Mouse (Mus musculus): ENCODE measurements at regions not wholly inside any gene's neighbourhood (a gene's known extent, or its start where the extent isn't known, plus 50 kb on each side); places are given as distances from the start of the nearest gene placed in this dataset.

DNA sequence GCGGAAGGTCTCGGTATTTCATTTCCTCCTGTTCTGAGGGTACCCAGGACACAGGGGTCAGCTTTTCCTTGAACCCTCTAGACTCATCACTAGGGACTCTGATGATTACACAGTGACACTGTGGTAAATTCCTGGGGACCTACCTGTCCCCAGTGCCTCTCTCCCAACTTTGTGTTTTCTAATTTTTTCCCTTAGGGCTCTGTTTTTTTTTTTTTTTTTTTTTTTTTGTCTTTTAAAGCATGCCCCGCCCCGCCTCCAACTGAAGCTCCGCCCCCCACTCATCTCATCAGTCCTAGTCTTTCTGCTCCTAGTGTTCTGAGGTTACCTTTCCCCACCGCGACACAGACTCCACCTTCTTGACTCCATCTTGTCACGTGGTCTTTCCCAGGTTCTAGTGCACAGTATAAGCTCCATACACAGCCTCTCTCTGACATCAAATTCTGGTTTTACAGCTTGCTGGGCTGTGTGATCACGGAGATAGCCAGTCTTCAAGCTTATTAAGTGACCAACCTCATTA, 109.8 kb upstream of the Rpl34 start:
- Histone ChIP-seq H3K27ac (ENCODE audit: low read length) (no peak overlapping the region), H3K27me3 (ENCODE audit: control insufficient read depth, insufficient read depth, low read depth, low read length) (no peaks in the 10 kb centered on the region), H3K36me3 (ENCODE audit: control insufficient read depth, insufficient read depth) (no peaks in the 10 kb centered on the region), H3K9me3 (replicated peaks; ENCODE audit: control insufficient read depth, low read length) (no peaks in the 10 kb centered on the region), H3K9ac (ENCODE audit: low read depth, low read length) (no peak overlapping the region), H3K4me2 (ENCODE audit: low read depth, low read length) (no peak overlapping the region), H3K4me3 (ENCODE audit: low read depth, low read length) (no peak overlapping the region), H3K4me1 (ENCODE audit: control insufficient read depth, low read depth, low read length) (no peaks in the 10 kb centered on the region)
- ATAC-seq (ENCODE audit: low read depth): no peak
- 69% methylated on average over 9 of the region's 9 CpGs for WGBS (ENCODE audit: insufficient replicate concordance)

DNA sequence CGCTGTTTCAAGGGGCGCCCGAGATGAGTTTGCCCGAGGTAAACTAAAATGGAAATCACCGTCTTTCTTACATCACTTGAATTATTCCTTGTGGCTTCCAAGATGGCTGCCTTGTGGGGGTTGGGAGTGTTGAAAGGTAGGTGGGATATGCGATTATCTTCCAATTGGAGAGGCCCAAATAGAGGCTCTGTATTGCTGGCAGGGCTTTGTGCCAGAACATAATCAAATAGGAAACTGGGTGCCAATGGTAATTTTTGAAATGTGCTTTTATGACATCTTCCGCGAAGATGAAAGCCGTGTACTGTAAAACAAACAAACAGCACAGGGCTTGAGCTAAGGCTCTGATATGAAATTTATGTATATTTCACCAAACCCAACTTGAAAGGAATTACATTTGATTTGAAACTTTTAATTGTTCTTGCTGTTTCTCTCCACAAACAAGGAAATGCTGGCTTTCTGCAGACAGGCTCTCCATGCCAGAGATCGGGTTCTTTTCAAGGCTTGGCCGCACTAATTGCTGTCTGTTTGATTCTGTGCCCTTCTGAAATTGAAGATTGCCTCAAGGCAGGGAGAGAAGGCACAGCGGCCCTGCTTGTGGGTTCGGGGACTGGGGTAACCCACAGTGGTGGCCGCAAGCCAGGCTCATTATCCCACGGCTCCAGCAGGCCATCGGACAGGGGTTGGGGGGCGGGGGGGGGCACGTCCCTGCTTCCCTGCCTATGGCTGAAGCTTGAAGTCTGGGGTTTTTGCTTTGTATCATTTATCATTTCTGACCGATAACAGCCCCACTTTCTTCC, 108.6 kb upstream of the Rpl34 start:
- H3K27ac ChIP-seq (ENCODE audit: low read length): no peak overlapping the region
- no peak for ATAC-seq (ENCODE audit: low read depth)
- H3K9me3 ChIP-seq (replicated peaks; ENCODE audit: control insufficient read depth, low read length): no peaks in the 10 kb centered on the region
- no peak overlapping the region for H3K4me2 ChIP-seq (ENCODE audit: low read depth, low read length)
- 76% methylated on average over 19 of the region's 19 CpGs for WGBS (ENCODE audit: insufficient replicate concordance)
- no peak overlapping the region for H3K4me3 ChIP-seq (ENCODE audit: low read depth, low read length)
- no peaks in the 10 kb centered on the region for H3K27me3 ChIP-seq (ENCODE audit: control insufficient read depth, insufficient read depth, low read depth, low read length)
- no peak overlapping the region for H3K9ac ChIP-seq (ENCODE audit: low read depth, low read length)
- H3K36me3 ChIP-seq (ENCODE audit: control insufficient read depth, insufficient read depth): no peaks in the 10 kb centered on the region
- no peaks in the 10 kb centered on the region for H3K4me1 ChIP-seq (ENCODE audit: control insufficient read depth, low read depth, low read length)

- Histone ChIP-seq H3K27me3 (ENCODE audit: control insufficient read depth, insufficient read depth, low read depth, low read length) (no peaks in the 10 kb centered on the region), H3K9ac (ENCODE audit: low read depth, low read length) (no peak overlapping the region), H3K36me3 (ENCODE audit: control insufficient read depth, insufficient read depth) (no peaks in the 10 kb centered on the region), H3K4me2 (ENCODE audit: low read depth, low read length) (no peak overlapping the region), H3K4me1 (ENCODE audit: control insufficient read depth, low read depth, low read length) (no peaks in the 10 kb centered on the region), H3K27ac (ENCODE audit: low read length) (no peak overlapping the region), H3K9me3 (replicated peaks; ENCODE audit: control insufficient read depth, low read length) (no peaks in the 10 kb centered on the region), H3K4me3 (ENCODE audit: low read depth, low read length) (no peak overlapping the region)
- WGBS (ENCODE audit: insufficient replicate concordance): 65% methylated on average over 5 of the region's 5 CpGs
- no peak for ATAC-seq (ENCODE audit: low read depth)
These were observed 103.5 kb upstream of the Rpl34 start for GRCm38 (mm10) chr3:130833722-130834121.

- H3K36me3 ChIP-seq (ENCODE audit: control insufficient read depth, insufficient read depth): no peaks in the 10 kb centered on the region
- H3K4me2 ChIP-seq (ENCODE audit: low read depth, low read length): no peak overlapping the region
- H3K4me1 ChIP-seq (ENCODE audit: control insufficient read depth, low read depth, low read length): no peaks in the 10 kb centered on the region
- WGBS (ENCODE audit: insufficient replicate concordance): 56% methylated on average over 9 of the region's 9 CpGs
- no peak overlapping the region for H3K9ac ChIP-seq (ENCODE audit: low read depth, low read length)
- H3K27ac ChIP-seq (ENCODE audit: low read length): no peak overlapping the region
- no peaks in the 10 kb centered on the region for H3K9me3 ChIP-seq (replicated peaks; ENCODE audit: control insufficient read depth, low read length)
- peak; percentile 84 for ATAC-seq (ENCODE audit: low read depth)
- H3K4me3 ChIP-seq (ENCODE audit: low read depth, low read length): no peak overlapping the region
- H3K27me3 ChIP-seq (ENCODE audit: control insufficient read depth, insufficient read depth, low read depth, low read length): no peaks in the 10 kb centered on the region
These were observed 102.9 kb upstream of the Rpl34 start for GRCm38 (mm10) chr3:130833082-130833481.

- Histone ChIP-seq H3K27me3 (ENCODE audit: control insufficient read depth, insufficient read depth, low read depth, low read length) (no peaks in the 10 kb centered on the region), H3K9me3 (replicated peaks; ENCODE audit: control insufficient read depth, low read length) (no peaks in the 10 kb centered on the region), H3K4me2 (ENCODE audit: low read depth, low read length) (no peak overlapping the region), H3K4me3 (ENCODE audit: low read depth, low read length) (no peak overlapping the region), H3K4me1 (ENCODE audit: control insufficient read depth, low read depth, low read length) (no peaks in the 10 kb centered on the region), H3K9ac (ENCODE audit: low read depth, low read length) (no peak overlapping the region), H3K27ac (ENCODE audit: low read length) (no peak overlapping the region), H3K36me3 (ENCODE audit: control insufficient read depth, insufficient read depth) (no peaks in the 10 kb centered on the region)
- no peak for ATAC-seq (ENCODE audit: low read depth)
- 66% methylated on average over 6 of the region's 6 CpGs for WGBS (ENCODE audit: insufficient replicate concordance)
These were observed 101.6 kb upstream of the Rpl34 start for GRCm38 (mm10) chr3:130831788-130832187.

- Histone ChIP-seq H3K9ac (ENCODE audit: low read depth, low read length) (no peak overlapping the region), H3K4me1 (ENCODE audit: control insufficient read depth, low read depth, low read length) (no peaks in the 10 kb centered on the region), H3K9me3 (replicated peaks; ENCODE audit: control insufficient read depth, low read length) (no peaks in the 10 kb centered on the region), H3K4me3 (ENCODE audit: low read depth, low read length) (no peak overlapping the region), H3K4me2 (ENCODE audit: low read depth, low read length) (no peak overlapping the region), H3K27me3 (ENCODE audit: control insufficient read depth, insufficient read depth, low read depth, low read length) (no peaks in the 10 kb centered on the region), H3K27ac (ENCODE audit: low read length) (no peak overlapping the region), H3K36me3 (ENCODE audit: control insufficient read depth, insufficient read depth) (no peaks in the 10 kb centered on the region)
- ATAC-seq (ENCODE audit: low read depth): no peak
- WGBS (ENCODE audit: insufficient replicate concordance): 66% methylated on average over 4 of the region's 4 CpGs
These were observed 98.1 kb upstream of the Rpl34 start for GRCm38 (mm10) chr3:130828346-130828745.

DNA sequence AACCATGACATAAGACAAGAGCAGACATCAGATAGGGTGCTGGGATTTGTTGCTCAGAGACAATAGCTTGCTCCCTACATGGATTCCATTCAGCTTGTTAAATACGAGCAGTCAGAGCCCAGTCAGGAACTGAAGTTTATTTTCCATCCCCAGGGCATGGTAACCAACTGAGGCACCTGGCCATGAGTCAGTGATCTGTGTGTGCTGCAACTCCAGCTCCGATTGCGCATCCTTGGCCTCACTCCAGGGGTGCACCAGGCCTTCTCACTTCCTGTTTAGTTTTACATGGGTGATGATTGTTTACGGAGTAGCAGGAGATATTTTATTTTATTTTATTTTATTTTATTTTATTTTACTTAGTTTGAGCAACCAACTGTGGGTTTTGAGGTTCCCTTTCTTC, 97.7 kb upstream of the Rpl34 start:
- WGBS (ENCODE audit: insufficient replicate concordance): 67% methylated on average over 4 of the region's 4 CpGs
- ATAC-seq (ENCODE audit: low read depth): no peak
- no peaks in the 10 kb centered on the region for H3K4me1 ChIP-seq (ENCODE audit: control insufficient read depth, low read depth, low read length)
- H3K4me3 ChIP-seq (ENCODE audit: low read depth, low read length): no peak overlapping the region
- no peak overlapping the region for H3K4me2 ChIP-seq (ENCODE audit: low read depth, low read length)
- no peak overlapping the region for H3K9ac ChIP-seq (ENCODE audit: low read depth, low read length)
- no peaks in the 10 kb centered on the region for H3K9me3 ChIP-seq (replicated peaks; ENCODE audit: control insufficient read depth, low read length)
- H3K27ac ChIP-seq (ENCODE audit: low read length): no peak overlapping the region
- H3K36me3 ChIP-seq (ENCODE audit: control insufficient read depth, insufficient read depth): no peaks in the 10 kb centered on the region
- no peaks in the 10 kb centered on the region for H3K27me3 ChIP-seq (ENCODE audit: control insufficient read depth, insufficient read depth, low read depth, low read length)

GRCm38 (mm10) chr3:130827021-130827420, 96.8 kb upstream of the Rpl34 start:
- Histone ChIP-seq H3K4me1 (ENCODE audit: control insufficient read depth, low read depth, low read length) (no peaks in the 10 kb centered on the region), H3K9me3 (replicated peaks; ENCODE audit: control insufficient read depth, low read length) (no peaks in the 10 kb centered on the region), H3K9ac (ENCODE audit: low read depth, low read length) (no peak overlapping the region), H3K27me3 (ENCODE audit: control insufficient read depth, insufficient read depth, low read depth, low read length) (no peaks in the 10 kb centered on the region), H3K27ac (ENCODE audit: low read length) (no peak overlapping the region), H3K4me2 (ENCODE audit: low read depth, low read length) (no peak overlapping the region), H3K36me3 (ENCODE audit: control insufficient read depth, insufficient read depth) (no peaks in the 10 kb centered on the region), H3K4me3 (ENCODE audit: low read depth, low read length) (no peak overlapping the region)
- 53% methylated on average over 6 of the region's 6 CpGs for WGBS (ENCODE audit: insufficient replicate concordance)
- no peak for ATAC-seq (ENCODE audit: low read depth)

DNA sequence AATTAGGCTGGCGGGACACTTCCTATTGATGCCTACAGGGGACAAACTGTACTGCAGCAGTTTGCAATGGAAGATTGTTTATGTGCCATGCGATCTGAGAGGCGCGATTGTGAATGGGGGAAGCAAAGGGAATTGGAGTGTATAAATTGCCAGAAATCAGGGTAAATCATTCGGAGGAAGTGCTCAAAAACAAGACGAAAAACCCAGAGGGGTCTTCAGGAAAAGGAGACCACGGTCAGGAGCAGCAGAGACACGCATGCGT, 89.6 kb upstream of the Rpl34 start:
- Histone ChIP-seq H3K9me3 (replicated peaks; ENCODE audit: control insufficient read depth, low read length) (no peaks in the 10 kb centered on the region), H3K36me3 (ENCODE audit: control insufficient read depth, insufficient read depth) (no peaks in the 10 kb centered on the region), H3K9ac (ENCODE audit: low read depth, low read length) (no peak overlapping the region), H3K4me3 (ENCODE audit: low read depth, low read length) (no peak overlapping the region), H3K27ac (ENCODE audit: low read length) (no peak overlapping the region), H3K4me2 (ENCODE audit: low read depth, low read length) (no peak overlapping the region), H3K27me3 (ENCODE audit: control insufficient read depth, insufficient read depth, low read depth, low read length) (no peaks in the 10 kb centered on the region), H3K4me1 (ENCODE audit: control insufficient read depth, low read depth, low read length) (no peaks in the 10 kb centered on the region; the same call in 1 of the 2 replicates)
- no peak for ATAC-seq (ENCODE audit: low read depth)
- WGBS (ENCODE audit: insufficient replicate concordance): 75% methylated on average over 9 of the region's 9 CpGs

All from liver, embryonic 16.5 days (tissue).